Mouse (Mus musculus): ENCODE measurements around the gene Tyw1. TPM values are rescaled to one million over a fixed set of nuclear protein-coding genes. Genes with fewer than 3 reads are reported as not detected.

Tyw1 gene
- polyA plus RNA-seq, 1 experiment from 2014 or later: 30.2 TPM

DNA sequence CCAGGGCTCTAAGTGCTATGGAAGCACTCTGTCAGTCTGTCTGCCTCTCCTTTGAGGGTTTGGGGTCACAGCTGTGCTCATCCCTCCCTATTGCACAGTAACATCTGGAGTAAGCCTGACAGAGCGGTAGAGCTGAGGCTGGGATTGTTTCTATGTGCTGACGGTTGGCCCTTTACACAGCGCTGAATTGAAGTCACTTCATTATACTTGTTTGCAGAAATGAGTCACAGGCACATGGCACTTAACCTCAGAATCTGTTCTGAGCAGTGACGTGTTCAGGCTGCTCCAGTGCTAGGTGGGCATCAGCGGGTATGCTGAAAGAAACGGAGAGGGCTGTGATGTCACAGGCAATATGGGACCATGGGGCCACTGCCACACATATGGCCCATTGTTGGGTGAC lies 17.6 kb downstream of the Tyw1 start:
- H3K4me3 ChIP-seq (ENCODE audit: low read length): no peak overlapping the region
- H3K27me3 ChIP-seq (ENCODE audit: control insufficient read depth, insufficient read depth, low read length): no peaks in the 10 kb centered on the region
- WGBS: 90% methylated on average over 6 of the region's 6 CpGs
- ATAC-seq (ENCODE audit: low FRiP score, low TSS enrichment): no peak
- no peaks in the 10 kb centered on the region for H3K4me1 ChIP-seq (ENCODE audit: control insufficient read depth, insufficient read depth, low read length)
- no peaks in the 10 kb centered on the region for H3K9me3 ChIP-seq (ENCODE audit: control insufficient read depth, low read length)
- H3K27ac ChIP-seq (ENCODE audit: low read depth, low read length): no peak overlapping the region
- no peak overlapping the region for H3K4me2 ChIP-seq (replicated peaks; ENCODE audit: low read depth, low read length)
- no peak overlapping the region for H3K9ac ChIP-seq (ENCODE audit: low read depth, low read length)
- peaks cover 59% of the 10 kb centered on the region for H3K36me3 ChIP-seq (ENCODE audit: control insufficient read depth, insufficient read depth, low read length)

DNA sequence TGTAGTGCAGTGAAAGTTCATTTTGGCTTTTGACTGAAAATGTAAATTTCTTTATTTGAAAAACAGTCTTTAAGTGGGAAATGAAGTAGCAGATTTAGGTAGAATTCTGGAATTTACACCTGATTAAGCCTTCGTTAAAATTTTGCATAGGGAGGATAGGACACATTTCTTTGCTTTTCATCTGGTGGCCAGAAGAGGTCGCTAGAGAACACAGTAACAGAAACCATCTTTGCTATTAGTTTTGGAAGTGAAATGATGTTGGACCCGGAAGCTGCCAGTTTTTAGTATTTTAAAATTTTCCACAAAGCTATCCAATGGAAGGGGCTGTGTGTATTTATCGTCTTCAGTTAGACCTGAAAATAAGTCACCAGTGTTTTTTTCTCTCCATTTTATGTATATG lies 20.1 kb downstream of the Tyw1 start:
- no peak for ATAC-seq (ENCODE audit: low FRiP score, low TSS enrichment)
- Histone ChIP-seq H3K4me2 (replicated peaks; ENCODE audit: low read depth, low read length) (no peak overlapping the region), H3K4me1 (ENCODE audit: control insufficient read depth, insufficient read depth, low read length) (no peaks in the 10 kb centered on the region), H3K27ac (ENCODE audit: low read depth, low read length) (no peak overlapping the region), H3K27me3 (ENCODE audit: control insufficient read depth, insufficient read depth, low read length) (no peaks in the 10 kb centered on the region), H3K36me3 (ENCODE audit: control insufficient read depth, insufficient read depth, low read length) (peaks cover 51% of the 10 kb centered on the region), H3K9me3 (ENCODE audit: control insufficient read depth, low read length) (no peaks in the 10 kb centered on the region), H3K4me3 (ENCODE audit: low read length) (no peak overlapping the region), H3K9ac (ENCODE audit: low read depth, low read length) (no peak overlapping the region)
- 50% methylated on average over 4 of the region's 4 CpGs for WGBS

DNA sequence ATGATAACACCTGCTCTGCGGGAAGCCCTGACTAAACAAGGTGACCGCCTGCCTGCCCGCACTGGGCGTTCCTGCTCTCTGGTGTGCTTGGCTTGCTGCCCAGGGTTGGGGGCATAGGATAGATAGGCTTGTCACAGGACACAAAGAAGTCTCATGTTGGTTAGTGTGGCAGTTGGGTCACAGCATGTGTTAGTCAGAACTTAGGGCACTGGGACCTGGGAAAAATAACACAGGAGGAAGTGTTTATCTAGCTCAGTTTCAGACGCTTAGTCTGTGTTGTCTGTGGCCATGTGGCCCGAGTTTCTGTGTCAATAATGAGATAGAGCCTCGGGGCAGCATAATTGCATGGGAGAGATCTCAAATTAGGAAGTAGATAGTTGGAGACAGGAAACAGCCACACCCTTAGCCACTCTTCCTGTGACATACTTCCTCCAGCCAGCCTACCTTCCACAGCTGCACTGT lies 22.6 kb downstream of the Tyw1 start:
- Histone ChIP-seq H3K27ac (ENCODE audit: low read depth, low read length) (no peak overlapping the region), H3K9ac (ENCODE audit: low read depth, low read length) (no peak overlapping the region), H3K4me1 (ENCODE audit: control insufficient read depth, insufficient read depth, low read length) (no peaks in the 10 kb centered on the region), H3K4me2 (replicated peaks; ENCODE audit: low read depth, low read length) (no peak overlapping the region), H3K4me3 (ENCODE audit: low read length) (no peak overlapping the region), H3K36me3 (ENCODE audit: control insufficient read depth, insufficient read depth, low read length) (peaks cover 47% of the 10 kb centered on the region), H3K9me3 (ENCODE audit: control insufficient read depth, low read length) (no peaks in the 10 kb centered on the region), H3K27me3 (ENCODE audit: control insufficient read depth, insufficient read depth, low read length) (no peaks in the 10 kb centered on the region)
- WGBS: 77% methylated on average over 7 of the region's 7 CpGs
- no peak for ATAC-seq (ENCODE audit: low FRiP score, low TSS enrichment)

DNA sequence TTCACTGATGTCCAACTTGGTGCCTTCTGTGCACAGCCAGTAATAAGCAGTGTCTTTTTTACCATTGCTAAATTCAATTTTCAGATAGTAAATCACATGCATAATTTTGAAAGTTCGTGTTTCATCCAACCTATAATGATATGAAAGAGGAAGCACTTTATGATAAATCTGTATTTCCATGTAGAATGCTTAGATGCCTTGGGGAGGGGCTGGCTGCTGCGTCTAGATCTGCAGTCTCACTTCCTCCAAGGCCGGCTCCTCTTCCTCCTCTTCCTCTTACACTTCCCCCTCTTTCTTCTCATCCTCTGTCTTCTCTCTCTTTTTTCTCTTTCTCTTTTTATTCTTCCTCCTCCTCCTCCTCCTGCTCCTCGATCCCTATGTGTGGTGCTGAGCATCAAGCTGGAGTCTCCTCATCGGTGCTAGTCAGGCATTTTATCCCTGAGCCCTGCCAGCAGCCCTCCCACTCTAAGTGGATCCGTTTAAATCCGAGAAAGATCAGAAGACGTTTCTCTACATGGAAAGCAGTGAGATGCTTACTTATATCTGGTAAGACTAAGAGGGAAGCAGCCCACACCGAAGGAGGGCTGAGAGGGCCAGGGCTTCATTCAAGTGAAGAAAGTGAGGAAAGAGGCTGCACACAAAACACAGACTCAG lies 27.8 kb downstream of the Tyw1 start:
- Histone ChIP-seq H3K9ac (ENCODE audit: low read depth, low read length) (no peak overlapping the region), H3K4me3 (ENCODE audit: low read length) (no peak overlapping the region), H3K36me3 (ENCODE audit: control insufficient read depth, insufficient read depth, low read length) (peaks cover 36% of the 10 kb centered on the region), H3K4me1 (ENCODE audit: control insufficient read depth, insufficient read depth, low read length) (no peaks in the 10 kb centered on the region), H3K27me3 (ENCODE audit: control insufficient read depth, insufficient read depth, low read length) (no peaks in the 10 kb centered on the region), H3K4me2 (replicated peaks; ENCODE audit: low read depth, low read length) (no peak overlapping the region), H3K27ac (ENCODE audit: low read depth, low read length) (no peak overlapping the region), H3K9me3 (ENCODE audit: control insufficient read depth, low read length) (no peaks in the 10 kb centered on the region)
- no peak for ATAC-seq (ENCODE audit: low FRiP score, low TSS enrichment)
- 96% methylated on average over 9 of the region's 9 CpGs for WGBS

DNA sequence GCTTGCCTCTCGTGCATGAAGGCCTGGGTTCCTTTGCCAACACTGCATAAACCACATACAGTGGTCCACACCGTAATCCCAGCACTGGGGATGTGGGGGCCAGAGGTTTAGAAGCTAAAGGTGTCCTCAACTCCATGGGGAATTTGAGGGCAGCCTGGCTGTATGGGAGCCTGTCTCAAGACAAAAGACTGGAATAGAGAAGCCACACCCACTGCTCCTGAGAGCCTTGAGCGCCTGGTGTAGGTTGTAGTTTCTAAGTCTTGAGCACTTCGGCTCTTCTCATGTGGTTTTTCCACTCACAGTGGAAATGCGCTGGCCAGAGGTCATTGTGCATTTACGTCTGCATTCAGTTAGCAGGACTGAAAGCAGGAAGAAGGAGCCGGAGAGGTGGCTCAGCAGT lies 32.7 kb downstream of the Tyw1 start:
- Histone ChIP-seq H3K4me2 (replicated peaks; ENCODE audit: low read depth, low read length) (no peak overlapping the region), H3K36me3 (ENCODE audit: control insufficient read depth, insufficient read depth, low read length) (peaks cover 34% of the 10 kb centered on the region; the same call in 1 of the 2 replicates), H3K9ac (ENCODE audit: low read depth, low read length) (no peak overlapping the region), H3K9me3 (ENCODE audit: control insufficient read depth, low read length) (no peaks in the 10 kb centered on the region), H3K4me3 (ENCODE audit: low read length) (no peak overlapping the region), H3K27ac (ENCODE audit: low read depth, low read length) (no peak overlapping the region), H3K27me3 (ENCODE audit: control insufficient read depth, insufficient read depth, low read length) (no peaks in the 10 kb centered on the region), H3K4me1 (ENCODE audit: control insufficient read depth, insufficient read depth, low read length) (no peaks in the 10 kb centered on the region)
- ATAC-seq (ENCODE audit: low FRiP score, low TSS enrichment): no peak
- WGBS: 95% methylated on average over 7 of the region's 7 CpGs

DNA sequence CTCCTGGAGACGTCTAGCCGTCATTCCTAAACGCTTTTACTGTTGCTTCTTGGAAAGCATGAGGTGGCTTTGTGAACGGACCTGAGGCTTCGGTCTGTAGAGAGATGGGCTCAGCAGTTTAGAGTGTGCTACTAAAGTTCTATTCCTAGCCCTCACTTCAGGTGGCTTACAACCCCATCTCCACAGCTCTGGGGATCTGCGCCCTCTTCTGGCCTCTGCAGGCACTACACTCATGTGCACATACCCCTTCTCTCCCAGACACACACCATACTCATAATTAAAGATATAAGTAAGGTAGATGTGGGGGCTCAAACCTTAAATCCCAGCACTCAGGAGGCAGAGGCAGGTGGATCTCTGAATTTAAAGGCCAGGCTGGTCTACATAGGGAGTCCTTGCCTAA lies 34.8 kb downstream of the Tyw1 start:
- ATAC-seq (ENCODE audit: low FRiP score, low TSS enrichment): no peak
- Histone ChIP-seq H3K27me3 (ENCODE audit: control insufficient read depth, insufficient read depth, low read length) (no peaks in the 10 kb centered on the region), H3K36me3 (ENCODE audit: control insufficient read depth, insufficient read depth, low read length) (peaks cover 23% of the 10 kb centered on the region; the same call in 1 of the 2 replicates), H3K4me2 (replicated peaks; ENCODE audit: low read depth, low read length) (no peak overlapping the region), H3K4me1 (ENCODE audit: control insufficient read depth, insufficient read depth, low read length) (no peaks in the 10 kb centered on the region), H3K9me3 (ENCODE audit: control insufficient read depth, low read length) (no peaks in the 10 kb centered on the region), H3K4me3 (ENCODE audit: low read length) (no peak overlapping the region), H3K9ac (ENCODE audit: low read depth, low read length) (no peak overlapping the region), H3K27ac (ENCODE audit: low read depth, low read length) (no peak overlapping the region)
- whole genome bisulfite sequencing: 95% methylated on average over 6 of the region's 6 CpGs

DNA sequence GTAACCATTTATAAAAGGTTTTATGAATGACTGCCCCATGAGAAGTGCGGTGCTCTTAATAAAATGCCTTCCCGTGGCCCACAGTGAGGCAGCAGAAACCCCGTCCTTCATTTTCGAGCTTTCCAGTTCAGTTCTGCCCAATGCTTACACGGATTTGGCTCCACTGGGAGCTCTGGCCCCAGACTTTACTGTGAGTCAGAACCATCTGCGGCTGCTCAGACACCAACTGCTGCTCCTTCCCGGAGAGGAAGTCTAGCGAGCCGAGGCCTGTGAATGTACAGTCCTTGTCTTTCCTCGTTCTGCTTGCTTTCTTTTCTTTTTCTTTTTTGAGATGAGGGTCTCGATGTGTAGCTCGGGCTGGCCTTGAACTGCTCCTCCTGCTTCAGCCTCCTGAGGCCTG lies 35.4 kb downstream of the Tyw1 start:
- ATAC-seq (ENCODE audit: low FRiP score, low TSS enrichment): no peak
- WGBS: 97% methylated on average over 12 of the region's 12 CpGs
- H3K4me1 ChIP-seq (ENCODE audit: control insufficient read depth, insufficient read depth, low read length): no peaks in the 10 kb centered on the region

DNA sequence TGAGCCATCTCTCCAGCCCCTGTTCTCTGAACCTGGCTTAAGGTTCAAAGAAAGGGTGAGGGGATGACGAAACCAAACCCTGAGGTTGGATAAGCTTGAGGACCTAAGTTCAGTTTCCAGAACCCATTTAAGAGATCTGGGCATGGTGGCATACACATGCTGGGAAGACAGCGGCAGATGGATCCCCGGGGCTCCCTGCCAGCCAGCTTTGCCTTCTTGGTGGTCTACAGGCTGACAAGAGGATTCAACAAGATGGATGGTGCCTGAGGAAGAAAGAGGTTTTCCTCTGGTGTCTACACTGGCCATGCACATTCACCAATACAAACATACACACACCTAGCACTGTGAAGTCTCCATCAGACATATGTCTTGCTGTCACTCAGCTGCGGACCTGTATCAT lies 37.6 kb downstream of the Tyw1 start:
- no peak overlapping the region for H3K4me2 ChIP-seq (replicated peaks; ENCODE audit: low read depth, low read length)
- H3K27ac ChIP-seq (ENCODE audit: low read depth, low read length): no peak overlapping the region
- no peak overlapping the region for H3K4me3 ChIP-seq (ENCODE audit: low read length)
- H3K27me3 ChIP-seq (ENCODE audit: control insufficient read depth, insufficient read depth, low read length): no peaks in the 10 kb centered on the region
- 94% methylated on average over 4 of the region's 4 CpGs for WGBS
- no peak overlapping the region for H3K9ac ChIP-seq (ENCODE audit: low read depth, low read length)
- peaks cover 32% of the 10 kb centered on the region; the same call in 1 of the 2 replicates for H3K36me3 ChIP-seq (ENCODE audit: control insufficient read depth, insufficient read depth, low read length)
- H3K4me1 ChIP-seq (ENCODE audit: control insufficient read depth, insufficient read depth, low read length): no peaks in the 10 kb centered on the region
- H3K9me3 ChIP-seq (ENCODE audit: control insufficient read depth, low read length): no peaks in the 10 kb centered on the region
- ATAC-seq (ENCODE audit: low FRiP score, low TSS enrichment): no peak

More for the DNA sequence above, 35.4 kb downstream of the Tyw1 start:
- H3K4me3 ChIP-seq (ENCODE audit: low read length): no peak overlapping the region
- H3K27ac ChIP-seq (ENCODE audit: low read depth, low read length): no peak overlapping the region
- H3K9me3 ChIP-seq (ENCODE audit: control insufficient read depth, low read length): no peaks in the 10 kb centered on the region
- H3K9ac ChIP-seq (ENCODE audit: low read depth, low read length): no peak overlapping the region
- peaks cover 23% of the 10 kb centered on the region; the same call in 1 of the 2 replicates for H3K36me3 ChIP-seq (ENCODE audit: control insufficient read depth, insufficient read depth, low read length)
- H3K4me2 ChIP-seq (replicated peaks; ENCODE audit: low read depth, low read length): no peak overlapping the region
- no peaks in the 10 kb centered on the region for H3K27me3 ChIP-seq (ENCODE audit: control insufficient read depth, insufficient read depth, low read length)

DNA sequence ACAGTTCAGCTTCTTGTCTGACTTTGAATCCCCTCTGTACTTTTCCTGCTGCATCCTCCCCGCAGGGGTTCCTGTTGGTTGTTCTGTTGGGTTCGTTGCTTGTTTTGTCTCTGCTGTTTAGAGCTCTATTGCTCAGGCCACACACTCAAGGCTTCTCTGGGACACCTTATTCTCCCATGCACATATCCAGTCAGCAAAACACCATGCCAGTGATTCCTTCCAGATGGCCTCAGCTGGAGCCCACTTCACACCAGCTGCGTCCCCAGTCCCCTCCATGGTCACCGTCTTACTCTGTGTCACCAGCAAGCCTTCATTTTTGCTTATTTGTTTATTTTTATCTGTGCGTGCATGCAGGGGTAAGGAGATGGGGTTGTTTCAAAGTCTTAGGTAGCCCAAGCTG lies 38.5 kb downstream of the Tyw1 start:
- ATAC-seq (ENCODE audit: low FRiP score, low TSS enrichment): no peak

More for the DNA sequence above, 38.5 kb downstream of the Tyw1 start:
- Histone ChIP-seq H3K4me3 (ENCODE audit: low read length) (no peak overlapping the region), H3K27ac (ENCODE audit: low read depth, low read length) (no peak overlapping the region), H3K36me3 (ENCODE audit: control insufficient read depth, insufficient read depth, low read length) (peaks cover 31% of the 10 kb centered on the region; the same call in 1 of the 2 replicates), H3K27me3 (ENCODE audit: control insufficient read depth, insufficient read depth, low read length) (no peaks in the 10 kb centered on the region), H3K4me1 (ENCODE audit: control insufficient read depth, insufficient read depth, low read length) (no peaks in the 10 kb centered on the region), H3K9me3 (ENCODE audit: control insufficient read depth, low read length) (no peaks in the 10 kb centered on the region), H3K4me2 (replicated peaks; ENCODE audit: low read depth, low read length) (no peak overlapping the region), H3K9ac (ENCODE audit: low read depth, low read length) (no peak overlapping the region)
- 86% methylated on average over 5 of the region's 5 CpGs for WGBS
